Mouse (Mus musculus) heart, embryonic 13.5 days (tissue): ENCODE measurements around the gene Ankib1. TPM values are rescaled to one million over a fixed set of nuclear protein-coding genes. Genes with fewer than 3 reads are reported as not detected.

Source experiments
- ATAC-seq: fragments of 200-750 bp; cut with Nextera tagmentation; 2 replicates; pipeline ENCODE4 v1.8.0; 2017; ENCODE audit warnings: moderate TSS enrichment; ENCODE audit not compliant: insufficient number of reproducible peaks, low FRiP score, low TSS enrichment; ENCODE audit errors: extremely low read depth
- H3K27ac ChIP-seq: fragments of 300-500 bp; sonication (generic); replicated peaks from 2 replicates; pipeline ENCODE4 v1.5.1; 2015; ENCODE audit warnings: moderate library complexity, mild to moderate bottlenecking, inconsistent platforms
- H3K27me3 ChIP-seq: fragments of 300-500 bp; sonication (generic); replicated peaks from 2 replicates; pipeline ENCODE4 v1.6.1; 2015; ENCODE audit warnings: mild to moderate bottlenecking, inconsistent platforms
- H3K36me3 ChIP-seq: fragments of 300-500 bp; sonication (generic); 2 replicates; pipeline ENCODE4 v1.6.1; 2015; ENCODE audit warnings: mild to moderate bottlenecking, inconsistent platforms
- H3K4me1 ChIP-seq: fragments of 300-500 bp; sonication (generic); 2 replicates; pipeline ENCODE4 v1.6.1; 2015; ENCODE audit warnings: inconsistent platforms
- H3K4me2 ChIP-seq: fragments of 300-500 bp; sonication (generic); 2 replicates; pipeline ENCODE4 v1.6.1; 2015; ENCODE audit warnings: inconsistent platforms, mild to moderate bottlenecking, moderate library complexity
- H3K4me3 ChIP-seq: fragments of 300-500 bp; sonication (generic); 2 replicates; pipeline ENCODE4 v1.5.1; 2015; ENCODE audit warnings: moderate library complexity, mild to moderate bottlenecking, inconsistent platforms
- H3K9ac ChIP-seq: fragments of 300-500 bp; sonication (generic); 2 replicates; pipeline ENCODE4 v1.6.1; 2015; ENCODE audit warnings: inconsistent platforms, mild to moderate bottlenecking, moderate library complexity
- H3K9me3 ChIP-seq: fragments of 300-500 bp; sonication (generic); 2 replicates; pipeline ENCODE4 v1.6.1; 2016; ENCODE audit warnings: inconsistent platforms
- WGBS: fragments of 180-500 bp; shearing (Covaris S2); methylation state at CpG from one replicate; pipeline ENCODE4 v1.1.7; 2015; ENCODE audit warnings: mixed read lengths; 5-methylcytosine and 5-hydroxymethylcytosine counted together
- polyA plus RNA-seq: library from polyadenylated mRNA; unstranded; fragments of >200 nt; fragmentation: Nextera tagmentation; extraction: Ambion mirVana; gene quantifications from 2 replicates; pipeline ENCODE4 v1.2.1, GENCODE M21; 2015

Ankib1 gene
- polyA plus RNA-seq, 1 experiment from 2014 or later: 6.0 TPM

DNA sequence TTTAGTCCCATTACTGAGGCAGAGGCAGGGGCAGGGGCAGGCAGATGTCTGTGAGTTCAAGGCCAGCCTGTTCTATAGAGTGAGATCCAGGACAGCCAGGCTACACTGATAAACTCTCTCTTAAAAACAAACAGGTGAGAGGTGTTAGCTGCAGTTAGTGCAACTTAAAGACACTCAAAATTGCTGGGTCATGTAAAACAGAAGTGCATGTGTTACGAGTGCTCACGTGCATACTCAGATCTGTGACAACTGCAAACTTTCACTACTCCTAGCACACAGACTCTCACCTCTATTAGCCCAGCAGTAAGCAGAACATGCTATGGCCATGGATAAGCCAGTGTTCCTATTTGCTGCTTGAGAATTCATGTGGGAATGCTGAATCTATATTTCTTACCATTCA lies 79.3 kb downstream of the Ankib1 start:
- no peak for ATAC-seq
- Histone ChIP-seq H3K27me3 (no peaks in the 10 kb centered on the region), H3K27ac (peak overlapping the region; percentile 12; the same call in 1 of the 2 replicates), H3K9me3 (no peaks in the 10 kb centered on the region), H3K9ac (no peak overlapping the region), H3K36me3 (peaks cover 59% of the 10 kb centered on the region), H3K4me2 (no peak overlapping the region), H3K4me3 (no peak overlapping the region), H3K4me1 (peaks cover 15% of the 10 kb centered on the region)
- 79% methylated on average over 2 of the region's 2 CpGs for WGBS

DNA sequence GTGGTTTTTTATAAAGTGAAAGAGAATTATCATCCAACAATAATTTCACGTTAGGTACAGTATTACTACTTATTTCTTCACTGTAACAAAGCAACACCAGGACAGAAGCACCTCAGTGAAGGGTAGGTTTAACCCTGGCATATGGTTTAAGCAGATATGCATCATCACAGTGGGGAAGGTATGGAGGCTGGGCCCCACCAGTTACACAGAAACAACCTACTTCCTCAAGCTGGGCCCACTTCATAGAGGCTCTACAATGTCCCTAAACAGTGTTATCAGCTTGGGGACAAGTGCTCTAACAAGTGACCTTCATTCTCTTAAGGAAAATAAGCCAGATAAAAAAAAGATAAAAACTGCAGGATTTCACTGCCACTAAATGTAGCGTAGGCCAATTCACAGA lies 79.9 kb downstream of the Ankib1 start:
- Histone ChIP-seq H3K9me3 (no peaks in the 10 kb centered on the region), H3K9ac (no peak overlapping the region), H3K4me2 (no peak overlapping the region), H3K36me3 (peaks cover 58% of the 10 kb centered on the region), H3K27me3 (no peaks in the 10 kb centered on the region), H3K27ac (peak overlapping the region; percentile 12; the same call in 1 of the 2 replicates), H3K4me1 (peaks cover 15% of the 10 kb centered on the region), H3K4me3 (no peak overlapping the region)
- WGBS: 65% methylated on average over 2 of the region's 2 CpGs
- ATAC-seq: no peak

DNA sequence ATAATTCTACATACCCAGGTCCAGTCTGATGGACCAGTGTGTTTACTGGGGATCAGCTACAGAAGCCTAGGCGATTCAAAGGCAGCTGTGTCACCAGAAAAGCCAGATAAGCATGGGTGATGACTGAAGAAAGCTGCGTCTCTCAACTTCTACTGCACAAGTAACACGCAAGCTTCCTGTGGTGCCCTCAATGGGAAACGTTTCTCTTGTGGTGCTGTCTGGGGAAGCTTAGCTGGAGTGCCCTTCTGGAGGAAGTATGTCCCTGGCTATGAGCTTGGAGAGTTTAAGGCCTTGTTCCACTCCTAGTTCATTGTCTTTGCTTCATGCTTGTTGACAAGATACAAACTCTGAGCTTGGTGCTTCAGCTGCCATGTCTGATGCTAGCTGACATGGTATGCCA lies 83.4 kb downstream of the Ankib1 start:
- peaks cover 15% of the 10 kb centered on the region for H3K4me1 ChIP-seq
- 85% methylated on average over 4 of the region's 4 CpGs for WGBS

DNA sequence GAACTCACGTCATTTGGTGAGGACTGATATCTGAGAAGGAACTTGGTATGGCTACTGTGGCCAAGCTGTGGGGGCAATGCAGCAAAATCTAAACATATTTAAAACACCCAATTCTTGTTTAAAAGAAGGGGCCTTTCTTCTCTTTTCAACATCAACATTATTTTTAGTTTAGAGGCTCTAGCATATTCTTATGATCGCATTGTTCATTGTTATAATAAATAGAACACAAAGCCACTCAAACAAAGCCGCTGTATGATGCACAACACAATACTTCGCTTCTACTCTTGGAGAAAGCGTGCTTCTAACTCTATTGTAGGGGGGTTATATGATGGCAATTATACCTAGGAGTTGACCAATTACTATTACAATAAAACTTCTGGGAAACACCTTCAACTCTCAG lies 86.9 kb downstream of the Ankib1 start:
- Histone ChIP-seq H3K4me2 (no peak overlapping the region), H3K9ac (no peak overlapping the region), H3K4me1 (no peaks in the 10 kb centered on the region), H3K36me3 (peaks cover 71% of the 10 kb centered on the region), H3K9me3 (no peaks in the 10 kb centered on the region), H3K27me3 (no peaks in the 10 kb centered on the region), H3K27ac (no peak overlapping the region), H3K4me3 (no peak overlapping the region)
- 95% methylated on average over 5 of the region's 5 CpGs for WGBS
- ATAC-seq: no peak

More for the DNA sequence above, 83.4 kb downstream of the Ankib1 start:
- no peak for ATAC-seq
- Histone ChIP-seq H3K27ac (no peak overlapping the region), H3K4me3 (no peak overlapping the region), H3K9me3 (no peaks in the 10 kb centered on the region), H3K9ac (no peak overlapping the region), H3K4me2 (no peak overlapping the region), H3K36me3 (peaks cover 66% of the 10 kb centered on the region), H3K27me3 (no peaks in the 10 kb centered on the region)

DNA sequence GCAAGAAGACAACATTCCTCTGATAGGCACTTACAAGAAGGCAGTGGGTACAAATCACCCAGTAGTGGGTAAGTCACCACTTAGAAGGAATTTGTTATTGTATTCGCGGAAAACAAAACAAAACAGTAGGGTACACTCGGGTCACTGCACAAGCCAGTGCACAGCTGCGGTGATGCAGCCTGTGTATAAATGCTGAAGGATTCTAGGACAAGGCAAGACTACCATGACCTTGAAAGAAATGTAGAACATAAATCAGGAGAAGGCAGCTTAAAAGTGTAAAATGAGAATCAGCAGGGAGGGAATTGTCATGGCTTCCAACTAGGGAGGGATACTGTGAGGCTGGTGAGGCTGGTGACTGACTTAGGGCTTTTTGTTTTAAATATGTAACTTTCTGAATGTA lies 100.5 kb downstream of the Ankib1 start:
- Histone ChIP-seq H3K9ac (no peak overlapping the region), H3K4me3 (no peak overlapping the region), H3K27ac (no peak overlapping the region), H3K4me1 (no peaks in the 10 kb centered on the region), H3K4me2 (no peak overlapping the region), H3K36me3 (peaks cover 65% of the 10 kb centered on the region), H3K9me3 (no peaks in the 10 kb centered on the region), H3K27me3 (no peaks in the 10 kb centered on the region)
- 89% methylated on average over 4 of the region's 4 CpGs for WGBS
- ATAC-seq: no peak

DNA sequence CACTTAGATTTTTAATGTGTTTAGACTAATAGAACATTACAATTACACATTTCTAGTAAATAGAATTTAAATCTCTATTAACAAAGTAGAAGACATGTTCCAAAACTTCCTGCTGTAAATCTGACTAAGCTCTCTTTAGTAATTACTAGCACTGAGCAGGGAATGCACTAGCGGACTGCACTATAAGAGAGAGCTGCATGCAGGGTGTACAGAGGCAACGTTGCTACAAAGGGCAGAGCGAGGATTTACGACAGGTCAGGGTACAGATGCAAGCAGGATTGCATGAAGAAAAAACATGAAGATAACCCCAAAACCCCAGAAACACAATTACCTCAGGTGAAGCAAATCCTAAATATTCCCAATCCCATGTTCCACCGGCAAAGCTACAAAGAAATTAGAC lies 102.7 kb downstream of the Ankib1 start:
- H3K9me3 ChIP-seq: no peaks in the 10 kb centered on the region
- no peaks in the 10 kb centered on the region for H3K27me3 ChIP-seq
- no peak for ATAC-seq
- peaks cover 78% of the 10 kb centered on the region for H3K36me3 ChIP-seq
- no peak overlapping the region for H3K9ac ChIP-seq
- no peak overlapping the region for H3K4me3 ChIP-seq
- H3K4me2 ChIP-seq: no peak overlapping the region
- 92% methylated on average over 5 of the region's 5 CpGs for WGBS
- no peak overlapping the region for H3K27ac ChIP-seq
- no peaks in the 10 kb centered on the region for H3K4me1 ChIP-seq

DNA sequence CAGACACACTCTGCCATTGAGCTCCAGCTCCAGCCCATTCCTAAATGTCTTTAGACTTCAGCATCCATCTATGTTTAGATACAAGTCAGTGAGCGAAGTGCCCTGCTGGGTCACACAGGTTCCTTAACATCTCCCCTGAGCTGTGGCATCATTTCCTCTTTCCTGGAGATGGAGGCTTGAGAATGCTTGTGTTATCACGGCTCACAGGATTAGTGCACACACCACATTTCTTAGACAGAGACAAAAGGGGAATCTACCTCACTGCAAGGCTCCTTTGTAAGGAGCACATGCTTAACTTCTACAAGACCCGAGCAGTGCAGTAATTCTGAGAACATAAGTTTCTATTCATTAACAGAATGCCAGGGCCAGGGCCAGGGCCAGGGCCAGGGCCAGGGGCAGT lies 106.7 kb downstream of the Ankib1 start:
- no peak overlapping the region for H3K4me2 ChIP-seq
- no peaks in the 10 kb centered on the region for H3K4me1 ChIP-seq
- no peak overlapping the region for H3K9ac ChIP-seq
- peaks cover 93% of the 10 kb centered on the region for H3K36me3 ChIP-seq
- no peaks in the 10 kb centered on the region for H3K27me3 ChIP-seq
- 85% methylated on average over 3 of the region's 3 CpGs for WGBS
- H3K4me3 ChIP-seq: no peak overlapping the region
- no peak for ATAC-seq
- no peak overlapping the region for H3K27ac ChIP-seq
- H3K9me3 ChIP-seq: no peaks in the 10 kb centered on the region

DNA sequence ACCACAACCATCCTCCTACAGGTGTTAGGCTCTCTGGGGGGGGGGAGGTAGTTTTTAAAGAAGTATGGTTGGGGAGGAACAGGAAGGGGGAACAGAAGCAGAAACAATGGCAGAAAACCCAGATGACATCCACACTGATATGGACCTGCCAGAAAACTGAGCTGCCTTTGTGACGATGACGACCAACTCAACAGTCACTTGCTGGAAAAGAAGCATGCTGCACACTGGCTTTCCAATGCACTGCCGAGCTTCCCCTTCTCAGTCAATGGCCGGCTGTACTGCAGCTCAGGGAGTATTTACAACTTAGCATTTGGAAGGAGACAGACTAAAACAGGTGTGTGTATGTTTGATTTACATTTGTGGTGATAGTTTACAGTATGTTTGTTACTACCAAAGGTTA lies 107.5 kb downstream of the Ankib1 start:
- Histone ChIP-seq H3K9me3 (no peaks in the 10 kb centered on the region), H3K4me2 (no peak overlapping the region), H3K4me3 (no peak overlapping the region), H3K9ac (no peak overlapping the region), H3K4me1 (no peaks in the 10 kb centered on the region), H3K27ac (no peak overlapping the region), H3K27me3 (no peaks in the 10 kb centered on the region), H3K36me3 (peaks cover 85% of the 10 kb centered on the region)
- ATAC-seq: no peak
- WGBS: 60% methylated on average over 4 of the region's 4 CpGs

DNA sequence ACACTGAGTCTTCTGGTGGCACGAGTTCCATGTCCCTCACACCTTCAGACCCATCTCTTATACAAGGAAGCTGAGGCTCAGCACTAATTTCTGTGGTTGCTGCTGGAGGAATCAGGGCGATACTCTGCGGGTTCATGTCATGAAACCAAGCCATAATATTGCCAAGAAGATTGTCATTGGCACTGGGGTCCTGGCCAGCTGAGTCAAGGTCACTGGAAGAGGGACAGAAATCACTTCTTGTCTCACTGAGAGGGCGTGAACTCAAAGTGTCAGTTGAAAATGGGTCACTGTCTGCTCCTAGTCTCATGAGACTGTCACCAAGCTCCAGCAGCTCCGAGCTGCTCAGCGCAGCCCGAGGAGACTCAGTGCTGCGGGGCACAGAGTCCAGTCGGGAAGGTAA lies 109.8 kb downstream of the Ankib1 start:
- peaks cover 85% of the 10 kb centered on the region for H3K36me3 ChIP-seq
- no peak overlapping the region for H3K4me2 ChIP-seq
- no peaks in the 10 kb centered on the region for H3K4me1 ChIP-seq
- H3K9ac ChIP-seq: no peak overlapping the region
- ATAC-seq: no peak
- WGBS: 90% methylated on average over 9 of the region's 9 CpGs
- no peak overlapping the region for H3K4me3 ChIP-seq
- no peak overlapping the region for H3K27ac ChIP-seq
- H3K27me3 ChIP-seq: no peaks in the 10 kb centered on the region
- H3K9me3 ChIP-seq: no peaks in the 10 kb centered on the region

DNA sequence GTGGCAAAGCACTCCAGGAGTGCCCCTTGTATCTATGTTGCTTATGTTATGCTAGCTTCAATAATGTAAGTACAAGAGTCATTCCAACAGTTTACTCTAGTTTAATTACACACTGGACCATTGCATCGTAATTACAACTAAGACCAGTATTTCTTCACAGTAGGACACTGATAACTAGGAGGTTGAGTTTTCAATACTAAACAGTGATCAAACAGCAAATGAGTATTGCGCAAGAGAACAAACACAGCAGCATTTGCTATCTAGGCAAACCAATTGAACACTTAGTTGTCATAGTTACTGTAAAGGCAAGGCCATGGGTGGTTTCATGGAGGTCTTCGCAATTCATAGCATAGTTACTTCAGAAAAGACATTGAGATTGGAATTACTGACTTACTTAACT lies 111.4 kb downstream of the Ankib1 start:
- Histone ChIP-seq H3K4me3 (no peak overlapping the region), H3K9me3 (no peaks in the 10 kb centered on the region), H3K27ac (no peak overlapping the region), H3K9ac (no peak overlapping the region), H3K4me2 (no peak overlapping the region), H3K4me1 (no peaks in the 10 kb centered on the region), H3K36me3 (peaks cover 72% of the 10 kb centered on the region), H3K27me3 (no peaks in the 10 kb centered on the region)
- 94% methylated on average over 3 of the region's 3 CpGs for WGBS
- ATAC-seq: no peak

DNA sequence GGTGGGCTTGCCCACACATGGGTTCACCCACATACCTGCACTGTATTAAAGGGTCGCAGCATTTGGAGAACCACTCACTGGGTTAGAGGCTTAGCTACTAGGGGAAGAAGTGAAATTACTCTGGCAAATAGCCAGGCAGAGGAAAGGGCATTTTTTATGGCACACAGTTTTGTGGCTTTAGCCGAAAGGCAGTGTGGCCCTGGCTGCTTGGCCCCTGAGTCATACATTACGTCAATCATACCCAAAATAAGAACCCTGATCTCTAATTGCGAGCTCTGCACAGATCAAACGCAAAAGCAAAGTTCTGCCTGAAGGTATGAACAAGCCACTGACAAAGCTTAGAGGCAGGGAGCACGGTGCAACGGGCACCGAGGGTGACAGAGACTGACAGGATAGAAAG lies 114.4 kb downstream of the Ankib1 start:
- Histone ChIP-seq H3K9ac (no peak overlapping the region), H3K4me1 (no peaks in the 10 kb centered on the region), H3K4me2 (no peak overlapping the region), H3K27me3 (no peaks in the 10 kb centered on the region), H3K36me3 (peaks cover 43% of the 10 kb centered on the region), H3K27ac (no peak overlapping the region), H3K9me3 (no peaks in the 10 kb centered on the region), H3K4me3 (no peak overlapping the region)
- WGBS: 90% methylated on average over 8 of the region's 8 CpGs
- ATAC-seq: no peak

DNA sequence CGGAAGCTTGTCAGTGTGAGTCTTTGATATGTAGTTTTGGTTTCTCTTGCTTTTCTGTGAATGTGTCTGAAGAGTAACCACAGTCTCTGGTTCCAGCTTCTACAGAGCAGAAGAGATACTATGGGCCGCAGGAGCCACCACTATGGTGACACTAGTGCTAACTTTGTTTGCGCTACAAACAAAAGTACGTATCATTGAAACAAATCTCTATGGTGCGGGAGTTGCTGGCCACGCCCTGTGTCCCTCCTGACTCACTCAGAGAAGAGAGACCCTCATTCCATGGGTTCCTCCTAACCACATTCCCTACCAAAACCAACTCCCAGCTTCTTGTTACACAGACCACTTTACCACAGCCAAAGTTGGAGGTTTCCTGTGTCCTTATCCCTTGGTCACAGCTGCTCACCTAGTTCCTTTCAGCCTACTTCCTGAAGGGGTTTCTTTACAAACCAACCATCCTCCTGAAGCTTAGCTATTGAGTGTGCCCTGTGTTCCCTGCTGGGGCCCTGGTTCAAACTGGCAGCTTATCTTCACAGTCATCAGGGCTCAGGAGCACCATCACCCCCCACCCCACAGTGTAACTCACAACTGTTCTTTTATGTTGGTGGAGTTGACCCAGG lies 132.7 kb downstream of the Ankib1 start:
- no peak overlapping the region for H3K9ac ChIP-seq
- H3K27ac ChIP-seq: no peak overlapping the region
- H3K4me1 ChIP-seq: no peaks in the 10 kb centered on the region
- 82% methylated on average over 6 of the region's 6 CpGs for WGBS
- H3K4me3 ChIP-seq: no peak overlapping the region
- ATAC-seq: no peak
- H3K36me3 ChIP-seq: no peaks in the 10 kb centered on the region
- H3K27me3 ChIP-seq: no peaks in the 10 kb centered on the region
- no peak overlapping the region for H3K4me2 ChIP-seq
- H3K9me3 ChIP-seq: no peaks in the 10 kb centered on the region
